Mouse (Mus musculus): ENCODE measurements around the gene Cdc42bpb.

Gene Cdc42bpb

GRCm38 (mm10) chr12:111340692-111341091, 36.8 kb downstream of the Cdc42bpb start:
- no peak for DNase-seq (ENCODE audit: low read depth, low spot score)

DNA sequence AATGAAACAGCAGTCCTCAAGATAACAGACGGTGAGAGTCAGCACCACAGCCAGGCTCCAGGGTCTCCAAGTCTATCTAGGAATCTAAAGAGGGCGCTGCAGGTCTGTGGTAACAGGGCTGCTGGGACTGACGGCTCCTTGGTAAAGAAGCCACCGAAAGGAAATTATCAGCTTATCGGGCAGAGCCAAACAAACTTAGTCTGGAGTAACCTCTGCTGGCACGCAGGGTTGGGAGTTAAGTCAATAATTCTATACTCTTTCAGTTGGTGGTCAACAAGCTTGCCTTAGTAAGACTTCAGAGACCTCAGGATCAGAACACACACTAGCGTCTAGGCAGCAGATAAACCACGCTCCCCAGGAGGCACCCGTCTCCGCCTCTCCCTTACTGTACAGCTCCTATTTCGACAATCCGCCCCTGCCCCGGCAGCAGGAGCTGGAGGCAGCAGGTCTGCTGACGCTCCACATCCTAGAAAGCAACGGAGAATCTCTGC, 39.6 kb downstream of the Cdc42bpb start:
- DNase-seq (ENCODE audit: low read depth, low spot score): no peak

DNA sequence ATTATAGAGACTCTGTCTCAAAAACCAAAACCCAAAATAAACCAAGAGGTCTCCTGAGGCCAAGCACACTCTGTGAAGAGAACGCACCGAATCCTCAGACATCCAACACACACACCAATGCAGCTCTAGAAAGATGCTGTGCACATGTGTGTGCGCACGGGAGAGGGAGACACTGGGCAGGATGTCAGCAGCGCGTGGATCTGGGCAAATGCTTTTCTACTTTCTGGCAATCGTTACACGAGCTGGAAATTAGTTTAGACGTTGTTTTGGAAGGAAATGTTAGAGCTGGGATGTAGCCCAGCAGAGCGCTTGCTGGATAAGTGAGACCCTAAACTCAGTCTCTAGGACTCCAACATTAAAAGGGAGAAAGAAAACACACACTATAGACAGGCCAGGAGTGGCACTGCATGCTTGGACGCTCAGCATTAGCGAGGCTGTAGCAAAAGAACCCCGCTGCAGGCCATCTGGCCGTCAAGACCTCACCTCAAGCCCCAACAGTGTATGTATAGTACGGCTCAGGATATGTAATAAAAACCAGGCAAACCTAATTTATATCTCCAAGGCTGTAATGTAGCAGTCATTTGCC, 44.4 kb downstream of the Cdc42bpb start:
- no peak for DNase-seq (ENCODE audit: low read depth, low spot score)

- no peak for DNase-seq (ENCODE audit: low read depth, low spot score)
Measured at GRCm38 (mm10) chr12:111332443-111332842, 45.1 kb downstream of the Cdc42bpb start.

GRCm38 (mm10) chr12:111331573-111331972, 45.9 kb downstream of the Cdc42bpb start:
- no peak for DNase-seq (ENCODE audit: low read depth, low spot score)

DNA sequence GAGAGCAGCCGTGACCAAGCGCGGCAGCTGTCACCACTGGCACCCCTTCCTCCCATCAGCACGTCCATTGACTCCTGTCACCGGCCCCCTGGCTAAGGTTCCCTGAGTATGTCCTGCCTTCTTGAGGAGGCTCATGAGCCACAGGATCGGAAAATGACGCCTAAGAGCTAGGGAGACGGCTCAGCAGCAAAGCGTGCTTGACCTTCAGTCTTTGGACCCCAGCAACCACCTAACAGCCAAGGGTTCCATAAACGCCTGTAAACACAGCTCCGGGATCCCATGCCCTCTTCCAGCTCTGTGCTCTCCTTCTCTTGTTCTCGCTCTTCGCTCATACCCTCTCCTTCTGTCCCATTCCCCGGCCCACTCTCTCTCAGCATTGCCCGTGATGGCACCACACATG, 48.2 kb downstream of the Cdc42bpb start:
- no peak for DNase-seq (ENCODE audit: low read depth, low spot score)

GRCm38 (mm10) chr12:111328360-111328759, 49.2 kb downstream of the Cdc42bpb start:
- DNase-seq (ENCODE audit: low read depth, low spot score): no peak

- no peak for DNase-seq (ENCODE audit: low read depth, low spot score)
Measured at GRCm38 (mm10) chr12:111325744-111326424, 51.6 kb downstream of the Cdc42bpb start.

DNA sequence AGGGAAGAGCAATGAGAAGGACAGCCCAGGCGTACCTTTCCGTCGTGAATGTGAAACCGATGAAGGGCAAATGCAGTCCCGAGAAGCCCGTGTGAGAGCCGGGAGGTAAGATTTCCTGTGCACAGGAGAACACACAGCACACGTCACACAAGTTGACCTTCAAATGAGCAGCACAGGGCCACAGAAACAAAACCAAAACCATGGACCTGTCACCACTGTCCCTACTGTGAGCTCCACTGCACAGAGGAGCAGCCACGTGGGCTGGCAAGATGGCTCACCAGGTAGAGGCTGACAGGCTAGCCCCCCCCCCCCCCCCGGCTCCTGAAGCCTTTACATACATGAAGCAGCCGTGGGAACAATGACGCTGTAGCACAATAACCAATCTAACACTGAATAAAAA, 52.6 kb downstream of the Cdc42bpb start:
- no peak for DNase-seq (ENCODE audit: low read depth, low spot score)

- DNase-seq (ENCODE audit: low read depth, low spot score): no peak
Measured at GRCm38 (mm10) chr12:111324536-111324935, 53.0 kb downstream of the Cdc42bpb start.

GRCm38 (mm10) chr12:111323423-111323822, 54.1 kb downstream of the Cdc42bpb start:
- no peak for DNase-seq (ENCODE audit: low read depth, low spot score)

GRCm38 (mm10) chr12:111321832-111322231, 55.7 kb downstream of the Cdc42bpb start:
- DNase-seq (ENCODE audit: low read depth, low spot score): no peak

GRCm38 (mm10) chr12:111320549-111320948, 57.0 kb downstream of the Cdc42bpb start:
- DNase-seq (ENCODE audit: low read depth, low spot score): no peak

DNA sequence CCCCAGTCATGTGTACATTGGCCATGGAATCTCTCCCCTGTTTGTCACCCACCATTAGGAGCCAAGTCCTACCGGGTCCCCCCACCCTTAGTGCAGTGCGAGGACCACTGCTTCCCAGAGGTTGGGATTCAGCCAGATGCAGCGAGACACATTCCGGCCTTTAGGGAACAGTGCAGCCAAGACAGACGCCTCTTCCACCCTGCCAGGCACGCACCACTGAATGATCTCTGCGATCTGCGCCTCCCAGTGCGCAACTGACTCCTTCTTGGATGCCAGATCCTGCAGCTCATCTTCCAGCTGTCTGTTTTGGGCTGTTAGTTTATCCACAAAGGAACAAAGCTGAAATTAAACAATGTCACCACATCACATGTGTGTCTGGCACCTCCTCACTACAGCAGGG, 59.8 kb downstream of the Cdc42bpb start:
- no peak for DNase-seq (ENCODE audit: low read depth, low spot score)

DNA sequence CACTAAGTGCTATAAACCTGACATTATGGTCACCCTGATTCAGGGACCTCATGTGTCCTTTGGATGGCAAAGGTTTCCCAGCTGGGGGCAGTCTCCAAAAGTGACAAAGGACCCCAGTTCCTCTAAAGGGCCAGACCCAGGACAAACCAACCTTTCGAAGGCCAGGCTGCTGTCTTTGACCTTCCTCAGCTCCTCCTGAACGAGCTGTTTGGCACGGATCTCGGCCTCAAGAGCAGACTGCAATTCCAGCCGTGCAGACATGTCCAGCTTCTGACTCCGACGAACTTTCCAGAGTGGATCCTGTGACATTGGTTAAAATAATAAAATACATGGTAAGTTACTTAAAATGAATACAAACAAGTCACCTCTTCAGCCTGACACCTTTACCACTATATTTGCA, 63.2 kb downstream of the Cdc42bpb start:
- no peak for DNase-seq (ENCODE audit: low read depth, low spot score)

- no peak for DNase-seq (ENCODE audit: low read depth, low spot score)
Measured at GRCm38 (mm10) chr12:111311775-111312174, 65.7 kb downstream of the Cdc42bpb start.

- DNase-seq (ENCODE audit: low read depth, low spot score): no peak
Measured at GRCm38 (mm10) chr12:111309931-111310330, 67.6 kb downstream of the Cdc42bpb start.

GRCm38 (mm10) chr12:111309256-111309655, 68.3 kb downstream of the Cdc42bpb start:
- DNase-seq (ENCODE audit: low read depth, low spot score): no peak

DNA sequence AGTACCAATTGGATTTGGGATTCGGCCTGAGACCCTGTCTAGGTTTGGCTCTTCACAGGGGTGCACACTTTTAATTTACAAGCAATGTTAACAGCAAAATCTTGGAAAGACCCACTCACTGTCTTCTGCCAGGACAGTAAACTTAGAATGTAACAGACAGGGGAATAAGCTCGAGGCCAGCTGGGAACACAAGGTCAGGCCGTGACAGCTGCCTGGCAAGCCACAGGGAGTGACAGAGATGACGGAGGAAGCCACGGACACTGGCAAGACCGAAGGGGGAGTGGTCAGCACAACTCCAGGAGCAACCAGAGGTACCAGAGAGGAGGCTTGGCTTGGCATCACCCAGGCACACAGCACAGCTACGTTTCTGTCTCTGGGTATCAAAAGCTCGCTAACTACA, 70.7 kb downstream of the Cdc42bpb start:
- DNase-seq (ENCODE audit: low read depth, low spot score): no peak

DNA sequence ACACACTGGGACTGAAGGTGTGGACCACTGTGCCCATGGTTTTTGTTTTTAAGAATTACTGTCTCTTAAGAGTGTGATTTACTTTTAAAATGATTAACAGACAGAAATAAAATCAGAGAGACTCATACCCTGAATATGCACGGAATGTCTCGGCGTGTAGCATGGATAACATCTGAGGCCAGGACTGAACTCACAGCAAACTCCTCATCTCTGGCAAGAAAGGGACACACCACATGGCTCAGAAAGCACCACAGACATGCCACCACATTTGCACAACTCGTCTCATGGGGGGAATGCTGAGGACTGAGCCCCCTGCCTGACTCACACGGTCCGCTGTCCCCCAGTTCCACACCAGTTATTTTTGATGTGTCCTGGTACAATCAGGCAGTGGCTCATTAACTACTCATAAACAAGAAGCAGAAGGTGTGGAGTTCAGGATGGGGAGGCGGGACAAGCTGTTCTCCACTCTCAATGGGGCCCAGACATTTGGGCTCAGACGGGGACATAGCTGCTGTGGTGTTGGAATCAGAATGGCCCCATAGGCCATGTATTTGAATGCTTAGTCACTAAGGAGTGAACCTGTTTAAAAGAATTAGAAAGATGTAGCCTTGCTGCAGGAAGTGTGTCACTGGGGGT, 73.7 kb downstream of the Cdc42bpb start:
- DNase-seq (ENCODE audit: low read depth, low spot score): no peak

DNA sequence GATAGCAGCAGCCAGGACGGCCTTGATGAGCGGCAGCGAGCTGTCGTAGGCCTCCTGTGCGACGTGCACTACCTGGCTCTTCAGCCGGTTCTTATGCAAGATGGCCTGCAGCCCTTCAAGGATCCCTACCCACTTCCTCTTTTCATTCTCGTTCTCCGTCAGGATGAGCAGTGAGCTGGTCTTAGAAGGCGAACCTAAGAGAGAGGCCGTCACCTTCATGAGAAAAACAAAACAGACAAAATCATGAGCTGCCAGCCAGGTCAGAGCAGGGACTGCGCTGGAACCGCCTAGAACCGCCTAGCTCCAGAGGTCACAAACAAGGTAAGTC, 75.5 kb downstream of the Cdc42bpb start:
- DNase-seq (ENCODE audit: low read depth, low spot score): no peak

- no peak for DNase-seq (ENCODE audit: low read depth, low spot score)
Measured at GRCm38 (mm10) chr12:111301322-111302017, 76.0 kb downstream of the Cdc42bpb start.

Measured in retina, postnatal 7 days (tissue).